Mouse (Mus musculus) stomach, postnatal 0 days (tissue): ENCODE data around the gene Bace2. TPM values are rescaled to one million over a fixed set of nuclear protein-coding genes. Genes with fewer than 3 reads are reported as not detected.
A peak's percentile ranks its signal among the peaks of the same experiment; 100 is the strongest.

Experiments used
- ATAC-seq: fragments of 200-750 bp; cut with Nextera tagmentation; 2 replicates; pipeline ENCODE4 v1.8.0; 2017; ENCODE audit not compliant: low FRiP score, low TSS enrichment
- DNase-seq: peaks from one replicate; pipeline ENCODE4 v3.0.0-alpha.2; 2016; ENCODE audit warnings: low spot score
- H3K27ac ChIP-seq: fragments of 300-500 bp; sonication (generic); replicated peaks from 2 replicates; pipeline ENCODE4 v1.5.1; 2014; ENCODE audit warnings: mild to moderate bottlenecking, control low read depth
- H3K27me3 ChIP-seq: fragments of 300-500 bp; sonication (generic); 2 replicates; pipeline ENCODE4 v1.6.1; 2014; ENCODE audit warnings: low read length; ENCODE audit not compliant: control insufficient read depth, insufficient read depth
- H3K36me3 ChIP-seq: fragments of 300-500 bp; sonication (generic); 2 replicates; pipeline ENCODE4 v1.6.1; 2014; ENCODE audit warnings: low read length, mixed read lengths; ENCODE audit not compliant: control insufficient read depth, insufficient read depth
- H3K4me1 ChIP-seq: fragments of 300-500 bp; sonication (generic); replicated peaks from 2 replicates; pipeline ENCODE4 v1.6.1; 2014; ENCODE audit warnings: antibody characterized with exemption; ENCODE audit not compliant: control insufficient read depth, insufficient read depth
- H3K4me2 ChIP-seq: fragments of 300-500 bp; sonication (generic); replicated peaks from 2 replicates; pipeline ENCODE4 v1.6.1; 2014; ENCODE audit warnings: low read depth, mild to moderate bottlenecking, control low read depth, moderate library complexity
- H3K4me3 ChIP-seq: fragments of 300-500 bp; sonication (generic); 2 replicates; pipeline ENCODE4 v1.5.1; 2014; ENCODE audit warnings: low read depth, low read length, control low read depth
- H3K9ac ChIP-seq: fragments of 300-500 bp; sonication (generic); 2 replicates; pipeline ENCODE4 v1.6.1; 2014; ENCODE audit warnings: mild to moderate bottlenecking, low read length, control low read depth, mixed read lengths
- H3K9me3 ChIP-seq: fragments of 300-500 bp; sonication (generic); 2 replicates; pipeline ENCODE4 v1.6.1; 2016; ENCODE audit warnings: low read length; ENCODE audit not compliant: control insufficient read depth
- CTCF ChIP-seq: IDR thresholded peaks from 2 replicates; pipeline ENCODE4 v1.5.1; 2016; ENCODE audit warnings: antibody characterized with exemption, low read depth, mild to moderate bottlenecking, moderate library complexity
- EP300 ChIP-seq: optimal IDR thresholded peaks from 2 replicates; pipeline ENCODE3; 2016; ENCODE audit warnings: antibody characterized with exemption
- WGBS: fragments of 180-500 bp; shearing (Covaris S2); extraction: QIAGEN DNeasy Blood & Tissue Kit; methylation state at CpG from one replicate; pipeline ENCODE4 v1.1.7; 2014; 5-methylcytosine and 5-hydroxymethylcytosine counted together
- polyA plus RNA-seq: library from polyadenylated mRNA; unstranded; fragments of >200 nt; fragmentation: Nextera tagmentation; extraction: Ambion mirVana; gene quantifications from 2 replicates; pipeline ENCODE4 v1.2.1, GENCODE M21; 2015

The Bace2 gene
- polyA plus RNA-seq, 1 experiment from 2014 or later = 205 TPM

DNA sequence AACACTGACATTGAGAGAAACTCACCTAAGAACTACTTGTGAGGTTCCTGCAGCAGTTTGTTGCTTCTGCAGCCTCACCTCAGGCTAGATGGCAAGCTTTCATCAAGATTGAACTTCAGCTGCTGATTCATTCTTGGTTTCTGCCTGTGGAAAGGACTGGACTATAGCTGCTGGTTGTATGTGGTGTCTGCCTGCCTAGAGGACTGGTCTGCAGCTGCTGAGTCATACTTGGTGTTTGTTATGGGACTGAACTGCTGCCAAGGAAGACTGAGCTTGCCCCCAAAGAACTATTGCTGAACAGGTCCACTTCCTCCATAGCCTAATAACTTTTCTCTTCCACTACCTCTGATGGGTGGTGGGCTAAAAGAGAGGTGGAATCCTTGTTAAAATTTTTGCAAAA, 90.8 kb downstream of the Bace2 start:
- no peak overlapping the region for H3K9ac ChIP-seq
- H3K4me3 ChIP-seq = no peak overlapping the region
- no peak for TF ChIP-seq EP300
- TF ChIP-seq CTCF = no peak
- H3K27ac ChIP-seq = no peak overlapping the region
- no peaks in the 10 kb centered on the region for H3K9me3 ChIP-seq
- H3K4me2 ChIP-seq = no peak overlapping the region
- H3K4me1 ChIP-seq = no peaks in the 10 kb centered on the region
- no peak; the same call in 1 of the 2 replicates for ATAC-seq
- H3K27me3 ChIP-seq = no peaks in the 10 kb centered on the region
- no peak for DNase-seq
- H3K36me3 ChIP-seq = no peaks in the 10 kb centered on the region

DNA sequence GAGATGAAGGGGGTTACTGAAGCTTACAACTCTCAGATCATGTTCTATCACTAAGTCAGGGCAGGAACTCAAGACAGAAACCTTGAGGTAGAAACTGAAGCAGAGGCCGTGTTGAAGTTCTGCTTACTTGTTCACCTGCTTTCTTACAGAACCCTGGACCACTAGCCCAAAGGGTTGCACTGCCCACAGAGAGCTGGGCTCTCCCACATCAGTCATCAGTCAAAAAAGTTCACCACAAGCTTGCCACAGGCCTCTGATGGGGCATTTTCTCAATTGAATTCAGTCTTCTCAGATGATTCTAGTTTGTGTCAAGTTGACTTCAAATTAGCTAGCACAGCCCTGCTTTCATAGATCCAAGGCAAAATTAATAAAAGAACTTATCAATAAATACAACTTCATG, 103.3 kb downstream of the Bace2 start:
- TF ChIP-seq CTCF (no peak), EP300 (no peak)
- H3K4me1 ChIP-seq = peaks cover 3% of the 10 kb centered on the region; the same call in 1 of the 2 replicates
- H3K4me2 ChIP-seq = no peak overlapping the region
- H3K9ac ChIP-seq = no peak overlapping the region
- H3K27me3 ChIP-seq = no peaks in the 10 kb centered on the region
- ATAC-seq (no peak), DNase-seq (no peak)
- H3K27ac ChIP-seq = no peak overlapping the region
- WGBS = 71% methylated on average over 1 of the region's 1 CpGs
- no peaks in the 10 kb centered on the region for H3K9me3 ChIP-seq
- H3K4me3 ChIP-seq = no peak overlapping the region
- no peaks in the 10 kb centered on the region for H3K36me3 ChIP-seq

GRCm38 (mm10) chr16:97461271-97461670, 104.7 kb downstream of the Bace2 start:
- H3K27ac ChIP-seq = no peak overlapping the region
- H3K9ac ChIP-seq = no peak overlapping the region
- peaks cover 3% of the 10 kb centered on the region; the same call in 1 of the 2 replicates for H3K4me1 ChIP-seq
- TF ChIP-seq CTCF (no peak), EP300 (no peak)
- H3K4me3 ChIP-seq = no peak overlapping the region
- H3K36me3 ChIP-seq = no peaks in the 10 kb centered on the region
- no peak for ATAC-seq
- no peak overlapping the region for H3K4me2 ChIP-seq
- WGBS = 66% methylated on average over 2 of the region's 2 CpGs
- H3K9me3 ChIP-seq = no peaks in the 10 kb centered on the region
- DNase-seq = no peak
- no peaks in the 10 kb centered on the region for H3K27me3 ChIP-seq

- DNase-seq = no peak
- Histone ChIP-seq H3K27me3 (no peaks in the 10 kb centered on the region), H3K9ac (peak within 1 kb of the TSS; percentile 23; the same call in 1 of the 2 replicates), H3K4me1 (peaks cover 3% of the 10 kb centered on the region; the same call in 1 of the 2 replicates), H3K4me2 (0 out of 2 replicates have a peak within 1 kb of the TSS, but pooled peaks have one; percentile 20), H3K27ac (no peak within 1 kb of the TSS), H3K4me3 (no peak within 1 kb of the TSS), H3K9me3 (no peaks in the 10 kb centered on the region), H3K36me3 (no peaks in the 10 kb centered on the region)
- TF ChIP-seq EP300 (no peak), CTCF (no peak)
- ATAC-seq = peak; percentile 54
- WGBS = 18% methylated on average over 4 of the region's 4 CpGs
These were observed 106.1 kb downstream of the Bace2 start, which contains the start of gene Mx1 for GRCm38 (mm10) chr16:97462481-97463181. Gene Mx1, minus strand, starts transcription at chr16:97462907.

DNA sequence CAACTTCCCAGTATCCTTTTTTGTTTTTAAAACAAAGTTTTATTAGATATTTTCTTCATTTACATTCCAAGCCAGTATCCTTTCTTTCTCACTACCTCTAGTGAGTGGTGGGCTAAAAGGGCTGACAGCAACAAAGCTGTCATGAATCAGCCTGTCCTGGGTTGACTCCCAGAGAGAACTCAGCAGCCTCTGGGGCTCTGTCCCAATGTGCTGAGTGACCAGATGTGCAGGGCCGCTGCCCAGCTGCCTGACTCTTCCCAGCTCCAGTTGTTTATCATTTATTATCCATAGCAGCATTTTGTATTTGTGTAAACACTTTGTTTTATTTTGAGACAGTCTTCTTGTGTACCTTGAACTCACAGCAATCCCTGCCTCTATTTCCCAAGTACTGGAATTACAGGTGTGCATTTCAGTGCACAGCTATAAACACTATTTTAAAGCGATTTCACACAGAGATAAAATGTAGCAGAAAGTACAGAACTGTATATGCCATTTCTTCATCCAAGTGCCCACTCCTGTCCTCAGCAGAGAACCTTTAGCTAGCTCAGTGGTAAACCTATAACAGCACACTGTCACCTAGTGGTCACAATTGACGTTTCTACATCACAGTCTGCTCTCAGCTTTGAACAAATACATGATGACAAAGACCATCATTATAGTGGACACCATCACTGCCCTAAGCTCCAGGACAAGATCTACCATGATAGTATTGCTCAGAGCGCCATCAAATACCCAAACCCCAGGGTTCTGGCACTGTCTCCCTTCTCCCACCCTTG, 109.8 kb downstream of the Bace2 start:
- ATAC-seq = no peak
- no peak overlapping the region for H3K9ac ChIP-seq
- DNase-seq = no peak
- H3K4me2 ChIP-seq = no peak overlapping the region
- no peaks in the 10 kb centered on the region for H3K9me3 ChIP-seq
- TF ChIP-seq CTCF (peak; percentile 78), EP300 (no peak)
- H3K4me1 ChIP-seq = peaks cover 3% of the 10 kb centered on the region; the same call in 1 of the 2 replicates
- H3K36me3 ChIP-seq = no peaks in the 10 kb centered on the region
- no peak overlapping the region for H3K4me3 ChIP-seq
- H3K27me3 ChIP-seq = no peaks in the 10 kb centered on the region
- H3K27ac ChIP-seq = no peak overlapping the region
- 49% methylated on average over 4 of the region's 4 CpGs for WGBS

GRCm38 (mm10) chr16:97467472-97467871, 110.9 kb downstream of the Bace2 start:
- Histone ChIP-seq H3K9ac (no peak overlapping the region), H3K4me1 (peaks cover 3% of the 10 kb centered on the region; the same call in 1 of the 2 replicates), H3K9me3 (no peaks in the 10 kb centered on the region), H3K36me3 (no peaks in the 10 kb centered on the region), H3K4me2 (no peak overlapping the region), H3K4me3 (no peak overlapping the region), H3K27me3 (no peaks in the 10 kb centered on the region), H3K27ac (no peak overlapping the region)
- peak; percentile 51 for ATAC-seq
- 48% methylated on average over 3 of the region's 3 CpGs for WGBS
- TF ChIP-seq CTCF = no peak
- TF ChIP-seq EP300 = no peak
- no peak for DNase-seq
